Mouse (Mus musculus): ENCODE results near the gene Cdc42bpb. TPM values are rescaled to one million over a fixed set of nuclear protein-coding genes. Genes with fewer than 3 reads are reported as not detected.

Cdc42bpb gene
- total RNA-seq (2017), result 2.0 and 2.4 TPM in 2 replicates

DNA sequence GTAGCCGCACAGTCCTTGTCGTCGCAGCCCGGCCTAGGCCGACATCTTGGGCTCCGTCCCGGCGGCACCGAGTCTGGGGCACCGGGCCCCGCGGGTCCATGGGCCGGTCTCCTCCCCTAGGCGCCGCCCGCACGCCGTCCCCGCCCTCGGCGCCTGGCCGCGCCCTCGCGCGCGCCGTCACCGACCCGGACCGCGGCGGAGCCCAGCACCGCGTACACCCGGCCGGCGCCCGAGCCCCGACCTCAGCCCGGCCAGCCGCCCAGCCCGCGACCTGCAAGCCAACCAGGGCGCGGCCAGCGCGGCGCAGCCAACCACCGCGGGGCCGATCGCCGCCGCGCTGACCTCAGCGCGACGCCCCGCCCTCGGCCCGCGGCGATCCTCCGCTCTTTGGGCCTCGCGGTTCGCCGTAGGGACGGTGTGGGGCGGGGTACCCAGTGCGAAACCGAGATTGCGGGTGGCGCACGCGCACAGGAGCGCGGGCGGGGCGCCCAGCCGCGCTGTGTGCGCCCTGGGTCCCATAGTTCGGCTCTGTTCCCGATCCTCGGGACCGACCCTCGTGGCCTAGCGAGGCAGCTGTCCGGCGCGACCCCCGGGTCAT lies at the start of gene Cdc42bpb:
Cdc42bpb (minus strand) TSS at position 343 of the 598 bp plus-strand sequence.
- peak; percentile 43 for ATAC-seq (replicated peaks; ENCODE audit: low read depth, poor library complexity, severe bottlenecking)

DNA sequence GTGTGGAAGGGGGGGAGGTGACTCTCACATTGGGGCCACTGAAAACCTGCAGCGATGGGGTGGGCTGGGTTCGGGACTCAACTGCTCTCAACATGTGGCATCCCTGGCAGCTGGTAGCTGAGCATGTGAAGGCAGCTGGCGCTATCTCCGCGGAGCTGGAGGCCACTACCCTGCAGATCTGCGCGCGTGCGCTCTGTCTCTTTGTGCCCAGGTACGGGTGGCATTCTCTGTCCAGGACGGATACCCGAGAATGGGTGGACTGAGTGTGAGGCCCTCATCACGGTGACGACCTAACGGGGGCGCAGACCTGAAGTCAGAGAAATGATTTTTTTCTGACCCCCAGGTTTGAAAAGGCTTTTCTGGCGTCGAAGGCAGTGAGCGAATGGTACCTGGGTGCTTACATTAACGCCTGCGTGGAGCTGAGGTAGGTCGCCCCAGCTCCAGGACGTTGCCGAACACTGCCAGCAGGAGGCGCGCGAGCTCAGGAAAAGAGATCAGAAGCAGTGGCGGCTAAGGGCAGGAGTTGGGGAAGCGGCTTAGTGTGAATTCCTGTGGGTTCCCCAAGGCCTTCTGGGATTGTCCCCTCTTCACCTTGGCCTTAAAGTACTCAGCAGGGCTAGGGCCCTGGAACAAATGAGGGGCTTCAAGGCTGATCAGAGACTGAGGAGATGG lies 48.4 kb upstream of the Cdc42bpb start:
- ATAC-seq (replicated peaks; ENCODE audit: low read depth, poor library complexity, severe bottlenecking), result peak; percentile 50

DNA sequence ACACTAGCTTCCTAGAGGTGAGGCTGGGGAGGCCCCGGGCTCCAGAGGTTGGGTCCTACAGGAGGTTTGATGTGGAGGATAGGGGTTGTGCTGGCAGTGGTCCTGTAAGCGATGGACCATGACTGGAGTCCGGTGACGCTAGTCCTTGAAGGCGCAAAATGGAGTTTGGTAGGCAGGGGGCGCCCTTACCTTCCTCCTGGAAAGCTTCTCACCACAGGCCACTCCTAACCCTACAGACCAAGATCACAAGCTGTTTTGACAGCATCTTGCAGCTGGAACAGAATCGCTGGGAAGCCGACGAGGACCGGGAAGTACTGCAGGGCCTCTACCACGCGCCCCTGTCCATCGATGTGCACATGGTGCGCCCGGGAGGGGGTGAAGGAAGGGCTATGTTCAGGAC lies 47.7 kb upstream of the Cdc42bpb start:
- ATAC-seq (replicated peaks; ENCODE audit: low read depth, poor library complexity, severe bottlenecking), result peak; percentile 57

DNA sequence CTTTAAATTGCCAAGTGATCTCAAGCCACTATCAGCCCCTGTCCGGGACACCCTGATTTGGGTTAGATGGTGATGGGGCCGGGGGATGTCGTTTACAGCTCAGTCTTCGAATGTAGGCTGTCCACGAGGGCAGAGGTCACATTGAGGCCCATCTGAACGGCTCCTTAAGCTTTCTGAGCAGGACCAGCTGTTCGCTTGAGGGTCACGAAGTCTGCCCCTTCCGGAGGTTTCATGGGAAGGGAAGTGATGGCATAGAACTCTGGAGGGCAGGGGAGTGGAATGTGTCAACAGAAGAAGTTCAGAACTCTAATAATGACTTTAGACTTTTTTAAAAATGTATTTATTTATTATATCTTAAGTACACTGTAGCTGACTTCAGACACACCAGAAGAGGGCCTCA lies 47.0 kb upstream of the Cdc42bpb start:
- no peak for ATAC-seq (replicated peaks; ENCODE audit: low read depth, poor library complexity, severe bottlenecking)

DNA sequence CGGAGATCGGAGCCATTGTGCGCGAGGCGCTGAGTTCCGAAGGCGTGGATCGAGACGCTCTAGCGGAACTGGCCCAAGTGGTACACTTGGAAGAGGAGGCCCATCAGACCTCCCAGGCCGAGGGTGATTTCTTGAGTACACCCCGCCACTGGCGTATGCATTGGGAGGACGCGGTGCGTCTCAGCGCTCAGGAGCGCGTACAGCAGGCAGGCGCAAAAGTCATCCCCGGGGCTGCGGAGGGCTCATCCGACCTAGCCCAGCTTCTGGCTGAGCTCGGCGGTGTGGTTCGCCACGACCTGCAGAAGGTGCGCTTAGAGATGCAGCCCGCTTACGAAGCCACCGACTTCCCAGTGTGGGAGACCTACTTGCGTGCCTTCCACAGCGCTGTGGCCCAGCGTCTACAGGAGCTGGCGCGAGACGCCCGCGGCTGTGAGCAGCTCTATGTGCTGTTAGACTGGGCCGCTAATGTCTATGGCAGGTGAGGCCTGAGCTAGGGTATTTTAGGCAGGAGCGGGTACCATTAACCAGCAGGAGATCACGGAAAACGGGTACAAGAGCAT lies 46.1 kb upstream of the Cdc42bpb start:
- ATAC-seq (replicated peaks; ENCODE audit: low read depth, poor library complexity, severe bottlenecking), result no peak

DNA sequence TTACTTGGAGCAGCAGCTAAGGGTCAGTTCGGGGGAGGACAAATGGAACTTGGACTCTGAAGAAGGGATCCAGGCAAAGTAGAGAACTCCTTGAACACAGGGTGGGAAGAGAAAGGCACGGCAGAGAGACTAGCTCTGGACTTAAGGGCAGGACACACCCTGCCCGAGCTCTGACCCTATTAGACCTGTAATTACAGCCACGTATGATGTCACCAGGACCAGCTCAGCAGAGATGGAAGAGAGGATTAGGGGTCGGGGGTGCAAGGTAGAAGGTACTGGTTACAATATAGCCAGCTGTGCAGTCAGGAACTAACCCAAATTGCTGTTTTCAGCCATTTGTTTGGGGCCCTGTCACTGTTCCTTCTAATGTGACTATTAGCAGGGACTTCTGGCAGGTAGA lies 45.3 kb upstream of the Cdc42bpb start:
- no peak for ATAC-seq (replicated peaks; ENCODE audit: low read depth, poor library complexity, severe bottlenecking)

DNA sequence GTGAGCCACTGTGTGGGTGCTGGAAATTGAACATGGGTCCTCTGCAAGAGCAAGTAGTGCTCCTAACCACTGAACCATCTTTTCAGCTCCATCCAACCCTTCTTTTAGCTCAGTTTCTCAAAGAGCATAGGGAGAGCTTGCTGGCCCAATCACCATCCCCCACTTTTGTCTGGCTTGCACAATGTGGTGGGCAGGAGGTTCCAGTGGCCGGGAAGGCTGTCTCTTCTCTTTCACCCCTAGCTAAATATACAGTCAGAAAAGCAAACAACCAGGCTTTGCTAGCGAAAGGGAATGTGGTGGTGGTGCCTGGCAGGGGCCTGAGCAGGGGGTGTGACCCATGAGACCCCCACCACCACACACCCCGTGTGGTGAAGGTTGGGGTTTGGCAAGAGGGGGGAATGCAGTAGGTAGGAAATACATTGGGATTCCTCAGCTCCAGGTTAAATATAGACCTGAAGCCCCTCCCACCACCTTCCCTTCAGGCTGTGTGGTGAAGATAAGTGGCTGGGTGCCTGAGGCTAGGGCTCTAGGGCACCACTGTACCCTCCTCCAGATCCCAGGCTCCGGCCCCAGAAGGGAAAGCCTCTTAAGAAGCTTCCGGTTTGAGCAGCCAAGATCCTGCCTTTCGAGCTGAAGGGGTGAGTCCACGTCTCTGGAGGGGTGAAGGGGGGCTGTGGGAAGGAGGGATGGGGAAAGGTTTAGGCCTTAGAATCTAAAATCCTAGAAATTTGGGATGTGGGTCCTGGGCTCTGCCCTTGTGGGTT lies 43.6 kb upstream of the Cdc42bpb start:
- no peak; the same call in 1 of the 2 replicates for ATAC-seq (replicated peaks; ENCODE audit: low read depth, poor library complexity, severe bottlenecking)

DNA sequence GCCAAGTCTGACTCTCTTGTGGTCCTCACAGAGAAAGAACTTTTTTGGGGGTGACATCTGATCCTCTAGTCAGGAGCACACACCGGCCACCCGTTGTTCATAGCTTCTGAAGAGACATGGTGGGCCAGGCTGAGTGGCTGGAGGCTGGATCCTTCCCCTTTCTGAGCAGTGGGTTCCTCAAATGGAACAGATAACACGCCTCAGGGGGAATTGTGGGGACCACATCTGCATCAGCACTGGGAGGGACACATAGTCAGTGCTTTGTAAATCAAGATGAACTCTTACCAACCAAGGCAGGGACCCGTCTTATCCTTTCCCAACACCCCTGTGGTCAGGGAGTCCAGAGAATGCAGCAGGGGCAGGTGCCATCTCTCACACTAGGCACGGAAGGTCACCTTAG lies 42.4 kb upstream of the Cdc42bpb start:
- ATAC-seq (replicated peaks; ENCODE audit: low read depth, poor library complexity, severe bottlenecking), result peak; percentile 55

DNA sequence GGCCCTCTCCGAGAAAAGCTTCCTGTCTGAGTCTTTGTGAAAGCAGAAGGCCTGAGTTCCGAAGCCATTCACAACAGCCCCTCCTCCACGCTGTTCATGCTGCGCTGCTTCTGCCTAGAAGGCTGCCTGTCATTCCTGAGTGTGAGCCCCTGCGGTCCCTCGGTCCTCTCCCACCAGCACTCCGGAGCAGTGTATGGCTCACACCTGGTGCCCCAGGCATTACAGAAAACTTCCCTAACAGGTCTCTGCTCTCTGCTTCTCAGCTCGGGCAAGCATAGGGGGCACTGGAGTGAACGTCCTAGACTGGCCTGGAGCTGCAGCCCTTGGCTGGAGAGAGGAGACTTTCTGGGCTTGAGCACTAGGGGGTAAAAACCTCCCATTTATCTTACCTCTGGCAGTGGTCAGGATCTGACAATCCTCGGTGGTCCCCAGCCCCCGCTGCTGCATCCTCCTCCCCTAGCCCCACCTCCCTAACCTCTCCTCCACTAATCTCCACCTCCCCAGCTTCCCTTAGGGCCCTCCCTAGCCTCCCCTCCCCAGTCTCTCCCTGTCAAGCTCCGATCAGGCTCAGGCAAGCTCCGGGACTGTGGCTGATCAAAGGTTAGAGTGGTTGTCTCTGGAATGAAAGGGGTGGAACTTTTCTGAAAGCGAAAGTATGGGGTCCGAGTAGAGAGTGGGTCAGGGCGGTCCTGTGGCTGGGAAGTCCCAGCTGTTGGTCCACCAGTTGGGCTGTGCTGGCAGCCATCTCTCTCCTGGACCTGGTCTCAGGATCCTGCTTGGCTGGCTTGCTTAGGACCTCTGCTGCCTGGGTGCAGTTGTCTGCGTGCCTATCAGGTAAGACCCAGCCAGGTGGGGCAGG lies 39.6 kb upstream of the Cdc42bpb start, which contains the start of gene Exoc3l4:
Exoc3l4 (plus strand) TSS at position 97 of the 859 bp plus-strand sequence.
- ATAC-seq (replicated peaks; ENCODE audit: low read depth, poor library complexity, severe bottlenecking), result peak; percentile 9; the same call in 1 of the 2 replicates

DNA sequence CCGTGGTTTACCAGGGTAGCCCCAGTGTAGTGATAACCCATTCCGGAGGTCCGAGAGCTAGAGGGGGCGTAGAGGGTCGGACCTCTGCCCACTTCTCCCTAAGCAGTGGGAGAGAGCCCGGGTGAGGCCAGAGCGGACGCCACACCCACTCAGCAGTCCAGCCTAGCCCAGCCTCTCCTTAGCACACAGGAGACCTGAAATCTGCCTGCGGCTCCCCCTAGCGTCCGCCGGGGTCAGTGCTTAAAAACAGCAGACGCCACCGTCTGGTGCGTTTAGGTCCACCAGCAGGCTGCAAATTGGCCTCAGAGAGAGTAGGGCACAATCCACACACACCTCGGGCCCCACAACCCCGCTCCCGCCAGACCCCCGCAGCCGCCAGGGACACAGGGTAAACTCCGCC lies 35.8 kb upstream of the Cdc42bpb start:
- ATAC-seq (replicated peaks; ENCODE audit: low read depth, poor library complexity, severe bottlenecking), result peak; percentile 94

DNA sequence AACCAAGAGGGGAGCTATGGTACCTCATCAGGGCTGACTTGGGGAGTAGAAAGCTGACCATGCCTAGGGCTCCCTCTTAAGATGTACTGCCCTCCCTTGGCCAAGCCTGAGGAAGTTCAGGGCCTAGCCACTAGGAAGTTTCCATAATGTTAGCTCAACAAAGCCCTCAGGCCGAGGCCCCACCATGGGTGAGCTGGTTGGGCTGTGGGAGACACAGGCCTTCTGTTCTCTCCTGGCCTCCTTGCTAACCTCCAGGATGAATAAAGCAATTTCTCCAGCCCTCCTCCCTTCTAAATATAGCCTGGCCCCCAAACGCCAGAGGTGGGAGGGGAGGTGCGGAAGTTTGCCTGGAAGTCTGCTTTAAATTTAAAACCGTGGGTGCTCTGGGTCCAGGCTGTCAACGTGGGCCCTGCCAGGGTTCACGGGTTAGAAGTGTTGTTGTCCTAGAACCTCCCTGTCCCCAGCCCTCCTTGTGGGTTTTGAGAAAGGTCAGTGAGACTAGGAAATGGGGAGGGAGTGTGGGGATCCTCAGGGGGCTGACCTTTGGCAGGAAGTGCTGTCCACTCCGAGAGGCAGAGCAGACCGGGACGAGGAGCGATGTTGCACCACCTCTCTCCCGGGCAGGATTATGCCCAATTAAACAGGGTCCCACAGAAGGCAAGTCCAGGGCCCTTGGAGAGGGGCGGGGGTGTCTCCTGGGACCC lies 35.2 kb upstream of the Cdc42bpb start:
- no peak for ATAC-seq (replicated peaks; ENCODE audit: low read depth, poor library complexity, severe bottlenecking)

DNA sequence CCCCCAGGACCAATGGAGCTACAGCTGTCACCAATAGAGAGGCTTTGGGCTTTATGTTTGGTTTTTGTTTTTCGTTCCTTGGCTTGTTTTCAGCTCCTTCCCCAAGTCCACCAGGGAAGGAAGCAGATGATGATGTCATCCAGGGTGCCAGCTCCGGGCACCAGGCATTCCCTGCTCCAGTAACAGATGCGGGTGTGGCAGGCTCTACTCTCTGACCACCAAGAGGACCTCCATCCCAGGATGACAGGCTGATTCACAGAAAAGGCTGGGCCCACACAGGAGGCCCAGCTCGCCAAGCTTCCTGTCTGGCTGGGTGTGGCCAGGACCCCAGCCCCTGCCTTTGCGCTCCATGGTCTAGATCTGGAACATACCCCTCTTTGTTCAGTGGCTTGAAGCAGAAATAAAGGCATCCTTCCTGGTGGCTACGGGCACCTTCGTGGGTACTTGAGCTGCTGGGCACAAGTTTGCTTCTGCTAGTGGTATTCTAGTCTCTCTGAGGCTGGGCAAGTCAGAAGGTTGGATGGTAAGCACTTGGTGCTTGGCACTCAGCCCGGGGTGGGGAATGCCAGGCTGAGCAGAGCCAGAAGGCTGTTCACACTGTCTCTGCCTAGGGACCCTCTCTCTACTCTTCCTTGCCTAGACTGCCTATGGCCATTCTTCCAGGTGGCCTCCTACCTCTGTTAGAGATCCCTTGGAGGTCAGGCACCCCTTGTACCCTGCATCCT lies 34.3 kb upstream of the Cdc42bpb start:
- no peak for ATAC-seq (replicated peaks; ENCODE audit: low read depth, poor library complexity, severe bottlenecking)

DNA sequence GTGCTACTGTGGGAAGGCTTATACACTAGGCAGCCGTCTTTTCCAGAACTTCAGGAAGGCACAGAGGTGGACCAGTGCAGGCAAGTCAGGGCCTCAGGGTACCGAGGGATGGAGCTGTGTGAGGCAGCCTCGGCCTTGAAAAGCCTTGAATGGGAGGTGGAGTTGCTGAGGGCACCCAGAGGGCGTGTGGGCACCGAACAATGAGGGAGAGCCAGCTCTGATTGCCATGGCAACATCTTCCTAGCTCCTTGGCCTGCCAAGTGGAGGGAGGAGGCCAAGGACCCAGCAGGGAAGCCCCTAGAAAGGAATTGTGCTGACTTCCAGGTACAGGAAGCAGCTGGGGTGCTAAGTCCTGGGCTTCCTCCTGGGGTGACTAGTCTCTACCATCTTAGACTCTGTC lies 32.1 kb upstream of the Cdc42bpb start:
- ATAC-seq (replicated peaks; ENCODE audit: low read depth, poor library complexity, severe bottlenecking), result no peak

DNA sequence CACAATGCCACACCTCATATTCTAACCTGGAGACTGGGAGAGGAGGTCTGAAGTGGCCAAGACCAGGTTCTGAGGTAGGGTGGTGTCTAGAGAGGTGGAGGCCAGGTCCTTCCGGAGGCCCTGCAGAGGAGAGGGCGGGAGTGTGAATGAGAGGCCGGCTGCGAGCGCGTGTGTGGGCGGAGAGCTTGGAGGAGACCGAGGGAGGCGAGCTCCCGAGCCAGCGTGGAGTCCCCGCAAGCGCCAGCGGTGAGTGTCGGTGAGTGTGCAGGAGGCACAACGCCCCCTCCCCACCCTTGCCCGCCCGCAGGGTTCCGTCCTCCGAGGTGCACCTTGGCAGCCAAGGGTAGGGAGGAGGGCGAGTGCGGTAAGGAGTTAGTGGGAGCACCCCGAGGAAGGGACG lies 29.1 kb upstream of the Cdc42bpb start, which contains the start of gene Lbhd2:
Lbhd2 (plus strand) TSS at position 188 of the 400 bp plus-strand sequence.
- peak; percentile 27; the same call in 1 of the 2 replicates for ATAC-seq (replicated peaks; ENCODE audit: low read depth, poor library complexity, severe bottlenecking)

DNA sequence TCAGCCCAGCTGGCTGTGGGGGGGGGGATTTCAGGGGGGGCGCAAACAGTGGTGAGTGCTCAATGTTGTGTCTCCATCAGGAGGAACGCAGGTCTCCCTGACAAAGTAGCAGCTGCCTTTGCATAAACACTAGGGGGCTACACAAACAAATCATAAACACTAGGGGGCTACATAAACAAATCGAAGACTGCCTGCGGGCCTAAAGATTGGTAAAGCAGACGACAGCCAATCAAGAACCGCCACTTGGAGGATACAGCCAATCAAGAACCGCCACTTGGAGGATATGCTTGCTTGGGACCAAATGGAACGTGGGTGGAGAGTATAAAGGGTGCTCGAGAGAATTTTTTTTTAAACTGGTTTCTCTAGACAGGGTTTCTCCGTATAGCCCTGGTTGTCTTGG lies 27.4 kb upstream of the Cdc42bpb start:
- ATAC-seq (replicated peaks; ENCODE audit: low read depth, poor library complexity, severe bottlenecking), result no peak

DNA sequence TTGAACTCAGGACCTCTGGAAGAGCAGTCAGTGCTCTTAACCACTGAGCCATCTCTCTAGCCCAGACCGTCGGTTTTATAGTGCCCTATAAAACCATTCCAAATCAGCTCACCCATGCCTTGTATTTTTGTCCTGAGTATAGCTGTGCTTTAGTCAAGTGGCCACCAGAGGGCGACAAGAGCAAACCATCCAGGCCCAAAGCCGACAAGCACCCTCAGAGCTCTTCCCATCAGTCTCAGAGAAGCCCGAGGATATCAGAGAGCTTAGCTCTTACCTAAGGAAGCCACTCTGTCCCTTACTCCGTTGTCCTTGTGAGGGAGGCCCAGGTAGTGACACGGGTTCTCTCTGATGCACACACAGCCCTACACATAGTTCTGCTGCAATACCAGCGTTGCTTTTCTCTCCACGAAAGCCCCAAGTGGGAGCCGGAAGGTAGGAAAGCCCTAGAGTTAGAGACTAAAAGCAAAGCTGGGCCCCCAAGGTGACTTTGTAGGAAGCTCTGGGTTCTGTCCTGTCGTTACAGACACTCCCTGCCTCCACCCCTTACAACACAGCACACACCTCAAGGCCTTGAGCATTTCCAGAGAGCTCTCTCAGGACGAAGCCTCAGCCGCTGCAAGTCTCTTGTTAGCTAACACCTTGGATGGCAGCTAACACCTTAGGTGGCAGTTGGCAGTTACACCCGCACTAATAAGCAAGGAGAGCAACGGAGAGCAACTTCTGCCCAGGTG lies 24.1 kb upstream of the Cdc42bpb start:
- ATAC-seq (replicated peaks; ENCODE audit: low read depth, poor library complexity, severe bottlenecking), result peak; percentile 95

DNA sequence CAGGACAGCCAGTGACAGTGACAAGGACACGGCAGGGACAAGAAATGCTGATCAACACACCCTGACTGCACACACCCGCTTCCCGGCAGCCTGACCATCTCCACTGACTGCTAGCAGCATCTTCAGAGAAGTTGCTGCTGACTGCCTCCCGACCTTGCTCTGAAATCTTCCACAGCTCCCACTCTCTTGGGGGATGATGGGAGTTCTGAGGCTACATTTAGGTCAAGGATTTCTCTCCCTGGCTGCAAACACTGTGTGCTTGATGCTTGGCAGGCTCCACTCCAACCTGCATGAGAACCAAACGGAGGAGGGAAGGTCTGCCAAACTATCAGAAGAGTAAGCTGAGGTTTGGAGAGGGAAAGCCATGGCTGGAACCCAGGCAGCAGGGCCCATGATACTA lies 19.5 kb upstream of the Cdc42bpb start:
- no peak for ATAC-seq (replicated peaks; ENCODE audit: low read depth, poor library complexity, severe bottlenecking)

DNA sequence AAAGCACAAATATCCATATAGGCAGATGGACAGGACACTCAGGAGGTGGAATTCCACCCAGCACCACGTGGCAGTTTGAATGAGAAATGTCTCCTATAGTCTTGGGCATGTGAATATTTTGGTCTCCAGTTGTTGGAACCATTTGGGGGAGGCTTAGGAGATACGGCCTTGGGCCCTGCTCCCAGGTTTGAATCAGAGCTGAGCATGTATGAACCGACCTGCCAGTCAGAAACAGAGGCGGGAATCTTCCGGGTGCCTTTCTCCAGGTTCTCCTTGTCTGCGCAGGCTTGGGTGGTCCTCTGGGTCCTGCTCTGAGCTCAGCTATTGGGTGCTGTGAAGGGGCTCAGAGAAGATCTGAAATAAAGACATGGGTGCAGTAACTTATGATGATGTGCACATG lies 16.5 kb upstream of the Cdc42bpb start:
- ATAC-seq (replicated peaks; ENCODE audit: low read depth, poor library complexity, severe bottlenecking), result no peak

Data from common myeloid progenitor, adult 5-6 weeks (primary cell).